Mouse (Mus musculus): ENCODE data around the gene Padi1.

- TF ChIP-seq TAL1 (conservative IDR thresholded peaks at IDR 0.05; ENCODE audit: low read depth, low read length), result no peak
- TF ChIP-seq CTCF (IDR thresholded peaks at IDR 0.05; ENCODE audit: low read depth, low read length), result no peak
- TF ChIP-seq GATA1 (IDR thresholded peaks at IDR 0.05; ENCODE audit: borderline replicate concordance, low read length), result no peak
- no peak for TF ChIP-seq GATA2 (IDR thresholded peaks at IDR 0.05; ENCODE audit: borderline replicate concordance, low read depth, low read length)
- TF ChIP-seq POLR2AphosphoS5 (IDR thresholded peaks at IDR 0.05; ENCODE audit: insufficient replicate concordance, low read depth, low read length), result no peak
These were observed 44.2 kb downstream of the Padi1 start for GRCm38 (mm10) chr4:140801364-140801763.

All from G1E (cell line).